Mouse (Mus musculus): Measurements from ENCODE around the gene St6gal1.

The St6gal1 gene

GRCm38 (mm10) chr16:23250556-23251444 lies 26.3 kb downstream of the St6gal1 start:
- no peak for DNase-seq (ENCODE audit: low spot score)

- DNase-seq (ENCODE audit: low spot score) = no peak
Observed at GRCm38 (mm10) chr16:23251445-23251773, 26.9 kb downstream of the St6gal1 start.

- no peak for DNase-seq (ENCODE audit: low spot score)
Observed at GRCm38 (mm10) chr16:23253620-23254019, 29.1 kb downstream of the St6gal1 start.

DNA sequence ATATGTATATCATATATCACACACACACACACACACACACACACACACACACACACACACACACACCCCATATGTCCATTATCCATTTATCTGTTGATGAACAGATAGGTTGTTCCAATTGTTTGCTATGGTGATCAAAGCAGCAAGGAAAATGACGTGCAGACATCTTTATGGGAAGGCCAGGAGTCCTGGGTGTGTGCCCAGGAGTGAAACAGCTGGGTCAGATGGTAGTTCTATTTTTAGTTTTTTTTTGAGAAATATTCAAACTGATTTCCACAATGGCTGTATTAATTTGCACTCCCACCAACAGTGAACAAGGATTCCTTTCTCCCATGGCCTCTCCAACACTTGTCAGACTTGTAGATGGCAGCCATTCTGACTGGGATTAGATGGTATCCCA lies 29.5 kb downstream of the St6gal1 start:
- no peak for DNase-seq (ENCODE audit: low spot score)

DNA sequence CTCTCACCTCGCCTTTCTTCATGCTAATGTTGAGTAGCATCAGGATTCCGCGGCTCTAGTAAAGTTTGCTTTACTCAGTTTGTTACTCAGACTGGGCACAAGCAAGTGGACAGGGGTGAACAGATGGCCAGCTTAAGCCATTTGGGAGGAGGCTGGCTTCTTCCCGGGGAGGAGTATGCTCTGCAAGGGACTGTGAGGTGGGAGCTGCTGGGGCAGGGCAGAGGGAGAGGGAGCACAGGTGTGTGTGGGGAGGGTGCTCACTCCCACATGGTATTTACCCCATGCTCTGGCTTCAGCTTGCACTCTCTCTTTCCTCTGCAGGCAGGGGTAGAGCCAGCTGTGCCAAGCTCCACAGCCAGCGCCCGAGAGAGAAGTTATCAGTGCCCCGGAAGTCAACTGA lies 32.1 kb downstream of the St6gal1 start:
- DNase-seq (ENCODE audit: low spot score) = no peak

DNA sequence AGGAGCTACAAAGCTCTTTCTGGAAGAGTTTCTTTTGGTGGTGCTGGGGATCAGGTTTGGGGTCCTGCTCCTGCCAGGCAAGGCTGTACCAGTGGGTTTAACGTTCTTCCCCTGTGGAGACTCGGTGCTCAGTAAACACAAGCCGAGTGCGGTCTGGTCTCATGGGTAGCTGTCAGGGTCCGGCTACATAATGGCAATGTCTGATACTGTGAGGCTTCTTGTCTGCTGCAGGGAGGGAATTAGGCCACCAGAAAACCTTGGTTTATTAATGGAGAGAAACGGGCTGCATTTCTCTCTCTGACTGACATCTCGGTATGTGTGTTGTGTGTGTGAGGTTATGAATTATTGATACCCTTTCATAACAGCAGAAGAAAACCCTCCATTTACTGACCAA lies 33.9 kb downstream of the St6gal1 start:
- no peak for DNase-seq (ENCODE audit: low spot score)

DNA sequence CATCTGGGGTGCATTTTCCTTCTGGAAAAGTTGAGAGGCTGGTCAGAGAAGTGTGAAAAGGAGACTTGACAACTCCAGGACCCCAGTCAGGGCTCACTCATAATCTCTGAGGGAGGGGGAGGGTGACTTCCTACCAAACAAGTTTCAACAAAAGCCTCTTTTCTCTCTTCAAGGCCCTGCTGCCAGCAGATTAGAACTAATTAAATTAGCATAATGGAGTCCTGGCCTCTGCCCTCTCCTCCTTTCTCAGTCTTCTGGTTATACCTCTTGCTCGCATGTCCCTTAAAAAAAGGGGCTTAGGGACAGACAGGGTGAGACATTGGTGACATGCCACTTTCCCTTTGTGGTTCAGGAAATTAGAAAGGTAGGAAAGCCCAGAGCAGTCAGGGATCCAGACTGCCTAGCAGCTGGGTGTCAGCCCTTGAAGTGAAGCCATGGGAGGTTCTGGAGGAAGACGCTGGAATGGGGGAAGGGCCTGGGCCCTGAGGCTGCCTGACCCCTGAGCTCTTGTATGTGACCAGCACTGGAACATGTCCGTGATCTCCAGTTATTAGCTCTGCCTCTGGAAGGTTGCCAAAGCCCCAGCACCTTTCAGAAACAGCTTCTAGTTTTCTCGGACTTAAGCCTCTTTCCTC lies 34.4 kb downstream of the St6gal1 start:
- no peak for DNase-seq (ENCODE audit: low spot score)

DNA sequence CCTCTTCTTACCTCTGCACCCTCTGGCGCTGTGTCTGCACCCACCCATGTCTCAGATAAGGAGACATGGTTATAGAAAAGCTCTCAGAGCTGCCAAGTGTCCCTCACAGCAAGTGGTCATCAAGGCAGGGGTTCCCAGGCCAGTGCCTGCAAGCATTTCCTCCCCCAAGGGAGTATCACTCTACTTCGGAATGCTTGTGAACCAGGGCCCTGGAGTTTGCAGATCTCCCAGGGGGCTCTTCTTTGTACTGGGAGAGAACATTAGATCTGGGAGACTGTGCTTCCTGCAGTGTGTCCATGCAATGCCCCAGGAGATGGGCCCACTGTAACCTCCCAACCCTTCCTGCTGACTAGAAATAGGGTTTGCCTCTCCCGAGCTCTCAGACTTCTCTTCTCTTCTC lies 35.0 kb downstream of the St6gal1 start:
- no peak for DNase-seq (ENCODE audit: low spot score)

- no peak for DNase-seq (ENCODE audit: low spot score)
Observed at GRCm38 (mm10) chr16:23262131-23262768, 37.7 kb downstream of the St6gal1 start.

GRCm38 (mm10) chr16:23262846-23263245 lies 38.3 kb downstream of the St6gal1 start:
- no peak for DNase-seq (ENCODE audit: low spot score)

DNA sequence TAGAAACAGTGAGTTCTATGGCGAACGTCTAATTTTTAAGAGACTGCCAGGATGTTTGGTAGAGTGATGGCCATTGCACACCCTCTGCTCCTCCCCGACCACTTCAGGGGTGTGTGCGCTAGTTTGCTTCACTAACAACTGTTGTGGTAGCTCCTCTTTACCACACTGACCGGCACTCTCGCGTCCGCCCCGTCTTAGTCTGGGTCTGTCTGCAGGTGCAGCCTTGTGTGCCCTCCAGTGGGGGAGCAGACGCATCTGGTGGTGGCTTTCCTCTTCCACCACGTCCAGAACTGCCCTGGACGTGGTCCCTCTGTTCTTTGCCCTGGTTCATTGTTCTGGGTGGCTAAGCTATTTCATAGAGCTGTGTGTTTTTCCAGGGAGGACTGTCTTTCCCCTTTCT lies 40.5 kb downstream of the St6gal1 start:
- DNase-seq (ENCODE audit: low spot score) = no peak

DNA sequence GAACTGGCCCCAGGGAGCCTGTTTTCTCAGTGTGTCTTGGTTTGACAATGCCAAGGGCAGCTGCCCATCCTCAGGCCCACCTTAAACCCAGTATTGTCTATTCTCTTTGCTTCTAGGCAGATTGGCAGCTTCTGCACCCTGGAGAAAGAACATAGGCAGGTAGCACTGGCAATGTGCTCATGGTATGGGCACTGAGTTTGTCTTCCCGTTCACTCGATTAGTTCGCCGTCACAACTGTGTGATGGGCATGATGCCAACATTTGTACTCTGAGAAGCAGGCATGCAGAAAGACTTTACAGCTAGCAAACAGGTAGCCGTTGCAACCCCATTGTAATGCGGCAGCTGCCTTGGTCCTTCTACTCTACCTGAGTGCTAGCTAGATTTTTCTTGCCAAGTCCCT lies 40.9 kb downstream of the St6gal1 start:
- no peak for DNase-seq (ENCODE audit: low spot score)

DNA sequence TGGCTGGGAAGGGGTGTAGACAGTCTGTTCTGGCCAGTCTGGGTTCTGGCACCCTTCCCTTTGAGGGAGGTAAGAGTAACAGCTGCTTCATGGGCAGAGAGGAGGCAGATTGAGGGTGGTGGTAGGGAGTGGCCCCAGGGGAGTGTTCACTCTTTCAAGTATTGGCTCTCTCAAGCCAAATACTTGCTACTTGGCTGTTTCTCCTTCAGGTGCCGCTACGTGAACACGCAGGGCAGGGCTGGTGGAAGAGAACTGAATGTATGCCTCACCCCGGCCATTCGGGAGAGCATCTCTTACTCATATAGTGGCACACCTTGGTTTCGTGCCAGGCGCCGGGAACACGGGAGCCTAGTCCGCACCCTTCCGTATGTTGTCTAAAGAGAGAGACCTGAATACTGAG lies 41.8 kb downstream of the St6gal1 start:
- no peak for DNase-seq (ENCODE audit: low spot score)

DNA sequence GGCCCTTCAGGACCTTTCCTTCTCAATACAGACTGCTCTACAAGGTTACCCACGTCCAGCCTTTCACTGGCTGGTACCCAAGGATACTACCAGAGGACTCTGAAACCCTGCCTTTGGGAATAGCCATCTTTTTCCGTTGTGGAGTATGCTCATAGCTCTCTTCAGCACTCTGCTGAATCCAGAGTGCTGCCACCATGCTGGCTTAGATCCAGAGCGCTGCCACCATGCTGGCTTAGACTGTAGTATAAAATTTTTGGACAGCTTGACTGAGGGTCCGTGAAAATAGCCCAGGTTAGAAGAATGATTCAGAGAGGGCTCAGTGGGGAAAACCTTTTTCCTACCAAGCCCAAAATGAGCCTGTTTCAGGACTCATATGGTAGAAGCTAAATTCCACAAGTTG lies 42.4 kb downstream of the St6gal1 start:
- DNase-seq (ENCODE audit: low spot score) = no peak

DNA sequence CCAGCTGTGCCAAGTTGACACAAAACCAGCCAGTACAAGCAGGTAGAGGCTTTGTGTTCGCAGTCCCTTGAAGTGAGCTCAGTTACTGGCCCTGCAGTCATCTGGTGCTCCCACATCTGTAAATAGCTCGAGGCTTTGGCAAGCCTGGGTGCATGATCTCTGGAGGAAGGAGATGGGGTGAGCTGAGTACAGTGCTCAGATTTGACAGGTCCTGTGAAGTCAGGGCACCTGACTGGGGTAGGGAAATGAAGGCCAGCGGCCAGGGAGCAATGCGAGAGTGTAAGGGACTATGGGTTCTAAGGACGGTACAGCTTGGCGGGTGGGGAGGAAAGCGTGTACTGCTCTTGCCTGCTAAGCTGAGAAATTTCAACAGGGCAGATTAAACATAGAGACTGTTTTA lies 43.7 kb downstream of the St6gal1 start:
- DNase-seq (ENCODE audit: low spot score) = no peak

DNA sequence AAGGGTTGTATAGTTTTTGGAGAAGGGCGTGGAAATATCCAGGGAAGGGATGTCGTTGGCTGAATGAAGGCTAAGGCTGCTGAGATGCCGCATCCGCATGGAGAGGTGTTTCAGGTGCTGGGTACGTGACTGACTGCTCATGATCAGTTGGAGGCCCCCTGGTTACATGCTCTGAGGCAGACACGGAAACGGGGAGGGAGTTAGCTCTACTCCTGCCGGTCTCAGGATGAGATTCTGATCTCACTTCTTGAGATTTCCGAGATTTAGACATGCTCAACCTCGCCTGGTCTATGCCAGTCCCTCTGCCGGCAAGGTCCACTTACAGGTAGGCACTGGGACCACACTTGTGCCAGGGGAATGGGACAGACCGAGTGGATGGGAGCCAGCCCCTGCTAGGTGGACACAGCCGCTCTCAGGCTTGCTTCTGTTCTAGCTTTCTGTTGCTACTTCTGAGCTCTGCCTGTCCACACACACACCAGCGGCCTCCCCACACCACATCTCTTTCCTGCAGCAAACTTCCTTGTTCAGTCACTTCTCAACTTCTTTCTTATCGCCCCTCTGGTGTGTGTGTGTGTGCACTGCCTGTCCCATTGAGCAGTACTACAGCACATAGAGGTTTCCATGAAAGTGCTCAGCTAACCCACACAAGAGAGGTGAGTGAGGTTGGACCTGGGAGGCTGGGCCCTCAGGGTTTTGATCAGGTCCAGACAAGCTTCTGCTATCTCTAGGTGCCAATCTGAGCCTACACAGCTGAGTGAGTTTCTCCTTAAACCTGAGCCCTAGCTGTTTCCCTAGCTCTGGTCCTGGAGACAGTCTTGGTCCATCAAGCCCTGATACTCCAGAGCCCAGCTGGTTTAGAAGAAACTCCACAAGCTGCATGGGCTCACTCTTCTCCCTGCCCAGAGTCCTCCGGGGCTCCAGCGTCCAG lies 44.8 kb downstream of the St6gal1 start:
- no peak for DNase-seq (ENCODE audit: low spot score)

GRCm38 (mm10) chr16:23269984-23270912 lies 45.7 kb downstream of the St6gal1 start:
- no peak for DNase-seq (ENCODE audit: low spot score)

- no peak for DNase-seq (ENCODE audit: low spot score)
Observed at GRCm38 (mm10) chr16:23270913-23271253, 46.3 kb downstream of the St6gal1 start.

GRCm38 (mm10) chr16:23271746-23272520 lies 47.4 kb downstream of the St6gal1 start:
- DNase-seq (ENCODE audit: low spot score) = no peak

- no peak for DNase-seq (ENCODE audit: low spot score)
Observed at GRCm38 (mm10) chr16:23272521-23273230, 48.1 kb downstream of the St6gal1 start.

Data from ovary, postnatal 10 days (tissue).